Mouse (Mus musculus): ENCODE data around the gene Elobl.

DNA sequence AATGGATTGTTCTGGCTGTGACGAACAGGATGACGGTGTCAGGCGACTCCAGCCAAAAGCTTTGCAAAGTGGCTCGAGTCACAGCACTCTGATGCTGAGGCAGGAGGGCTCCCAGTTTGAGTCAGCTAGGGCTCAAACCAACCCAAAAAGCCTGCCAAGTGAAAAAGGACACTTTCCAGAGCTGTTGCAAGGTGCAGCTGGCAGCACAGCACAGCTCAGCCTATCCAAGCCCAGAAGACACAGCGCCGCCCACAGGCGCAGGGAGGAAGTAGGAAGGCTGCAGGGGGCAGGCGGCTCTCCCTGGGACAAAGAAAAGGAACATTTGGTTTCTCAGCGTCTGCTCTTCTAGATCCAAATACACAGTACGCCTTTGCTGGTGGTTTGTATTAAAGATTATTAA is 19.9 kb upstream of the Elobl start:
- TF ChIP-seq POLR2A (IDR thresholded peaks at IDR 0.05; ENCODE audit: borderline replicate concordance, low read depth, low read length): no peak
- TF ChIP-seq CTCF (IDR thresholded peaks at IDR 0.05; ENCODE audit: low read depth, low read length): no peak
